Mouse (Mus musculus) embryonic facial prominence, embryonic 11.5 days (tissue): ENCODE data around the gene Pitpnc1. TPM values are rescaled to one million over a fixed set of nuclear protein-coding genes. Genes with fewer than 3 reads are reported as not detected.
A peak's percentile ranks its signal among the peaks of the same experiment; 100 is the strongest.

Experiments used
- ATAC-seq: fragments of 200-750 bp; cut with Nextera tagmentation; replicated peaks from 2 replicates; pipeline ENCODE4 v1.8.0; 2017; ENCODE audit warnings: low read depth; ENCODE audit not compliant: insufficient number of reproducible peaks, low FRiP score, low TSS enrichment
- DNase-seq: peaks from one replicate; pipeline ENCODE4 v3.0.0-alpha.2; 2015; ENCODE audit warnings: low spot score
- H3K27ac ChIP-seq: fragments of 300-500 bp; sonication (generic); replicated peaks from 2 replicates; pipeline ENCODE4 v1.5.1; 2014; ENCODE audit warnings: mild to moderate bottlenecking, low read depth, low read length, control low read depth
- H3K27me3 ChIP-seq: fragments of 300-500 bp; sonication (generic); 2 replicates; pipeline ENCODE4 v1.6.1; 2014; ENCODE audit warnings: mild to moderate bottlenecking, low read length, moderate library complexity, mixed read lengths; ENCODE audit not compliant: control insufficient read depth, insufficient read depth
- H3K36me3 ChIP-seq: fragments of 300-500 bp; sonication (generic); replicated peaks from 2 replicates; pipeline ENCODE4 v1.6.1; 2014; ENCODE audit warnings: low read depth, mild to moderate bottlenecking, low read length, moderate library complexity, mixed read lengths; ENCODE audit not compliant: control insufficient read depth, insufficient read depth
- H3K4me1 ChIP-seq: fragments of 300-500 bp; sonication (generic); 2 replicates; pipeline ENCODE4 v1.6.1; 2014; ENCODE audit warnings: low read length, mixed read lengths; ENCODE audit not compliant: control insufficient read depth, insufficient read depth
- H3K4me2 ChIP-seq: fragments of 300-500 bp; sonication (generic); 2 replicates; pipeline ENCODE4 v1.6.1; 2014; ENCODE audit warnings: low read depth, mild to moderate bottlenecking, control low read depth, low read length, moderate library complexity
- H3K4me3 ChIP-seq: fragments of 300-500 bp; sonication (generic); 2 replicates; pipeline ENCODE4 v1.5.1; 2014; ENCODE audit warnings: low read depth, low read length, control low read depth
- H3K9ac ChIP-seq: fragments of 300-500 bp; sonication (generic); replicated peaks from 2 replicates; pipeline ENCODE4 v1.6.1; 2014; ENCODE audit warnings: mild to moderate bottlenecking, control low read depth, low read length
- H3K9me3 ChIP-seq: fragments of 300-500 bp; sonication (generic); replicated peaks from 2 replicates; pipeline ENCODE4 v1.6.1; 2016; ENCODE audit warnings: mild to moderate bottlenecking, low read length, inconsistent platforms, mixed read lengths; ENCODE audit not compliant: control insufficient read depth
- WGBS: fragments of 180-500 bp; shearing (Covaris S2); extraction: QIAGEN DNeasy Blood & Tissue Kit; methylation state at CpG from one replicate; pipeline ENCODE4 v1.1.7; 2014; 5-methylcytosine and 5-hydroxymethylcytosine counted together
- polyA plus RNA-seq: library from polyadenylated mRNA; unstranded; fragments of >200 nt; fragmentation: Nextera tagmentation; extraction: Ambion mirVana; gene quantifications from 2 replicates; pipeline ENCODE4 v1.2.1, GENCODE M21; 2014

Pitpnc1 gene
- polyA plus RNA-seq, 1 experiment from 2014 or later, result 45.1 TPM

DNA sequence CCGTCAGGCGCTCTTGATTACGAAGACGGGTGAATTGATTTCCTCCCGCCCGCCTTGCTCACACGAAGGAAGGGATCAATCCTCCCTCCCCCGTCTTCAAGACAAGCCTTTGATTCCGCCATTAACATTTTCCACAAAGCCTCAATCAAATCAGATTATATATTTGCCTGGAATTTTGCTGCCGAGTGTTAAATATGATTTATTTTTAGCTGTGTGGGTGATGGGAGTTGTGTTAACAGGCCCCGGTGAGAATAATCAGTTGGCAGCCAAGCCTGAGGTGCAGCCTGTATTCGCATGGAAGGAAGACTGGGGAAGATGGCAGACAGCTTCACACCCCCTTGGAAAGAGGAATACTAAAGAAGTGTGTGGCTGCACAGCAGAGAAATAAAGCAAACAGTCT lies 46.3 kb downstream of the Pitpnc1 start:
- ATAC-seq (no peak), DNase-seq (no peak)
- Histone ChIP-seq H3K9me3 (no peaks in the 10 kb centered on the region), H3K36me3 (no peaks in the 10 kb centered on the region), H3K9ac (no peak overlapping the region), H3K27me3 (no peaks in the 10 kb centered on the region), H3K27ac (no peak overlapping the region), H3K4me3 (no peak overlapping the region), H3K4me1 (no peaks in the 10 kb centered on the region), H3K4me2 (no peak overlapping the region)
- WGBS, result 86% methylated on average over 12 of the region's 12 CpGs

DNA sequence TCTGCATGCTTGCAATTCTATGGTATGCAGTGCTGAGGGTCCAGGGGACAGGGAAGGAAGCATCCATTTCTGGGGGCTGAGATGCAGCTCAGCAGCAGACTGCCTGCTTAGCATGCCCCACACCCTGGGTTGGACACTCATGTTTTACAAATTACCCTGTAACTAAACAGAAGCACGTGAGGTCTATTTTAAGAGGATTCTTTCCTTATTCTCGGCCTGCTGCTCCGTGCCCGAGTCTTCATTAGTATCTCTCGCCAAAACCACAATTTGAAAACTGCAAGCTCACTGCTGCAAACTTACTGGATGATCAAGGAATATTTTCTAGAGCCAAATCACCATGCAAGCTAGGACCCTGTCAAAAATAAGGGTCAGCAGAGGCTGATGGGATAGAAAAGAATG lies 48.1 kb downstream of the Pitpnc1 start:
- Histone ChIP-seq H3K9me3 (no peaks in the 10 kb centered on the region), H3K4me1 (no peaks in the 10 kb centered on the region), H3K36me3 (no peaks in the 10 kb centered on the region), H3K4me2 (no peak overlapping the region), H3K27me3 (no peaks in the 10 kb centered on the region), H3K27ac (no peak overlapping the region), H3K9ac (no peak overlapping the region), H3K4me3 (no peak overlapping the region)
- 76% methylated on average over 5 of the region's 5 CpGs for WGBS
- DNase-seq, result no peak
- ATAC-seq, result no peak

DNA sequence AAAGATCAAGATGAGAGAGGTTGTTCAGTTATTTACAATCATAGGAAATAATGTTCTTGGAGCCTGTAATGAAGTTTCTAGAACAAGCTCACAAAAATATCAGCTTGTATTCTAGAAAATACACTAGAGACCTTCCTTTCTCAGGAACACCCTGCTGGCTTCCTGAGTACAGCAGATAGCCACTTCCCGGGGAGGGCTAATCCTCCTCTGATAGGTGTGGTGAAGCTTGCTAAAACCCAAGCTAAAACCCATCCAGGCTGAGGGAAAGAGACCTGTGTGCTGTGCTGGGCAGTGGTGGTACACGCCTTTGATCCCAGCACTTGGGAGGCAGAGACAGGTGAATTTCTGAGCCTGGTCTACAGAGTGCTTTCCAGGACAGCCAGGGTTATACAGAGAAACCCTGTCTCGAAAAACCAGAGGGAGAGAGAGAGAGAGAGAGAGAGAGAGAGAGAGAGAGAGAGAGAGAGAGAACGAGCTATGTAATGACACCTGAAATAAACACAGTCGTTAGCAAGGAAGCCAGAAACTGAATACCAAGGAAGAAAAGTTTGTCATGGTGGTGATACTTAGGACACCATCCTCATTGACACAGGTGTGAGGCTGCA lies 48.6 kb downstream of the Pitpnc1 start:
- no peak overlapping the region for H3K27ac ChIP-seq
- H3K27me3 ChIP-seq, result no peaks in the 10 kb centered on the region
- no peak overlapping the region for H3K4me2 ChIP-seq
- no peaks in the 10 kb centered on the region; the same call in 1 of the 2 replicates for H3K4me1 ChIP-seq
- DNase-seq, result no peak
- H3K36me3 ChIP-seq, result no peaks in the 10 kb centered on the region
- WGBS, result 55% methylated on average over 5 of the region's 5 CpGs
- no peaks in the 10 kb centered on the region for H3K9me3 ChIP-seq
- no peak overlapping the region for H3K9ac ChIP-seq
- no peak overlapping the region for H3K4me3 ChIP-seq
- no peak for ATAC-seq

DNA sequence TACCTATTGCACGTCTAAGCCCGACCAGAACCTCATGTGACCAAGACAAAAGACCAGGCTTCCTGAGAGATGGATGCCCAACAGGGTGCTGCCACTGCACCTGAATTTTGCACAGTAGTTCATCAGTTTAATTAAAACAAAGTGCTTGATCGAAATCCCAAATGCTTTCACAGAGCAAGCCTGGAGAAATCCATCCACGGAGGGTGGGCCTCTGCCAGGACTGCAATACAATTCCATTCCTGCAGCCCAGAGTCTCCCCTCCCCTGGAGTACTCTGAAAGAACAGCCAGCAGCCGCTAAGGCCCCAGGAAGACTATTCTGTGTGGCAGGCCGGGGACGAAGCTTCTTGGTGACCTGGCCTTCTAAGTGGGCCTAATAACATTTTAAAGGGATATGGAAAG lies 50.6 kb downstream of the Pitpnc1 start:
- Histone ChIP-seq H3K4me1 (no peaks in the 10 kb centered on the region; the same call in 1 of the 2 replicates), H3K27ac (no peak overlapping the region), H3K36me3 (no peaks in the 10 kb centered on the region), H3K4me3 (no peak overlapping the region), H3K9ac (no peak overlapping the region), H3K27me3 (no peaks in the 10 kb centered on the region), H3K9me3 (no peaks in the 10 kb centered on the region), H3K4me2 (no peak overlapping the region)
- ATAC-seq (no peak), DNase-seq (no peak)
- 47% methylated on average over 7 of the region's 7 CpGs for WGBS

DNA sequence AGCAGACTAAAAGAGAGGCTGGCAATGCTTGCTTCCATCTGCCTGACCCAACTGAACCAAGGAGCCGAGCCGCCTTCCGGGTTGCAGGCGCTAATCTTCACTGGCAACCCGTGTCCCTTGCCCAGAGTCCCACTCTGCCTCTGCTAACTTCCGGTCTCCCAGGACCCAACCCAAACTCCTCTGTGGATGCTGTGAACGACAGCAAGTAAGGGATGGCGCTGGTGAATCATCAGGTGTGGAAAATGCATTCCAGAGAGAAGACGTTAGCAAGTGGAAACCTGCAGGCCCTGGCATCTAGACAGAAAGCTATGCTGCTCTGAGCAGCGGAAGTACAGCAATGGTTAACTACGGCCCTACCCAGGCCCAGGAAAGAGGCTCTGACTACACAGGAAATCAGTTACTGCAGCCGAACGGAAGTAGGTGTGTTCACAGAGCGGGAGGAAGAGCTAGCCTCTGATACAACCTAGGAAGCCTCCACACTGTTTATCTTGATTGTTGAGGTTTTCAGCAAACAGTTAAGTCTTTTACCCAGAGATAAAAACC lies 53.4 kb downstream of the Pitpnc1 start:
- Histone ChIP-seq H3K9ac (no peak overlapping the region), H3K4me3 (no peak overlapping the region), H3K36me3 (no peaks in the 10 kb centered on the region), H3K27me3 (no peaks in the 10 kb centered on the region), H3K27ac (no peak overlapping the region; the same call in 1 of the 2 replicates), H3K4me2 (peak overlapping the region; percentile 4; the same call in 1 of the 2 replicates), H3K9me3 (no peaks in the 10 kb centered on the region), H3K4me1 (no peaks in the 10 kb centered on the region; the same call in 1 of the 2 replicates)
- no peak for ATAC-seq
- peak; percentile 35 for DNase-seq
- WGBS, result 41% methylated on average over 14 of the region's 14 CpGs

DNA sequence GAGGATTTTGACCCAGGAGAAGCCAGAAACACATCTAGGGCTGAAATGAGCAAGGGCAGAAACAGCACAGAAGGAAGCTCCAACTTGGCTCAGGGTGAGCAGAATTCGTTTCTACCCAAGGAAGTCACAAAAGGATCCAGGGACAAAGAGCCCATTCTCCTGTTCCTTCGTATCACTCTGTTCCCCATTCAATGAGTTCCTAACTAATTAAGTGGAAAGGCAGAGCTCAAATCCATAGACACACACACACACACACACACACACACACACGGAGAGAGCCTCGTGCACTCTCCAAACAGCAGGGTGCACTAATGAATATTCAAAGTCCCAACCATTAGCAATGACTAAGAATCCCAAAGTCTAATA lies 54.0 kb downstream of the Pitpnc1 start:
- peak; percentile 41 for DNase-seq

DNA sequence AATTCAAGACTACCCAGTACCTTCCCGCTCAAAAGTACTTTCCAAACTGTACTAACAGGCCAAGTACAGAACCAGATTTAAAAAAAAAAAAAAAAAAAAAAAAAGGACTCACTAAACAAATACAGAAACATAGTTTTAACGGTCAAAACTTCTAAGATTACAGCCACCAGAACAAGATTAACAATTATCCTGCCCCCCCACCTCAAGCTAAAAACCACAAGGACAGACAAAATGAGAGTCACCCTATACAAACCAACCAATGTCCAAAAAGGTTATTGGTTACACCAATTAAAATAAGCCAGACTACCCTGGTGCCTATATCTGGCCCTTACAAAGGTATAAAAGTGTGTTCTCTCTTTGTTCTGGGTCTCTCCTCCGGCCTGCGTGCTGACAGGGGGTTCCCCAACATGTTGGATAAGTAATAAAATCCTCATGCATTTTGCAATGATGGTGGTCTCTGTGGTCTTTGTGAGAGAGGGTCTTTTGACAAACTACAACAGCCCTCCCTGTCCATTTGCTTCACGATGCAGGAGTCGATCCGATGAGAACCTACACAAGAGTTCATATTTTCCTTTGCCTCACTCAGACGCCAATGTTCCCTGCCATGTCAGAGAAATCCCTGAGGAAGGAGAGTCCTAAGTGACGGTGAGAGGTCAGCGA lies 54.5 kb downstream of the Pitpnc1 start:
- H3K4me1 ChIP-seq, result no peaks in the 10 kb centered on the region; the same call in 1 of the 2 replicates
- H3K9ac ChIP-seq, result 0 out of 2 replicates have a peak overlapping the region, but pooled peaks have one; percentile 1

More for the DNA sequence above, 54.0 kb downstream of the Pitpnc1 start:
- H3K9me3 ChIP-seq, result no peaks in the 10 kb centered on the region
- no peaks in the 10 kb centered on the region for H3K27me3 ChIP-seq
- H3K27ac ChIP-seq, result peak overlapping the region; percentile 31; the same call in 1 of the 2 replicates
- WGBS, result 14% methylated on average over 4 of the region's 4 CpGs
- H3K4me1 ChIP-seq, result no peaks in the 10 kb centered on the region; the same call in 1 of the 2 replicates
- 0 out of 2 replicates have a peak overlapping the region, but pooled peaks have one; percentile 1 for H3K9ac ChIP-seq
- no peak overlapping the region for H3K4me3 ChIP-seq
- ATAC-seq, result no peak
- no peaks in the 10 kb centered on the region for H3K36me3 ChIP-seq
- H3K4me2 ChIP-seq, result no peak overlapping the region

More for the DNA sequence above, 54.5 kb downstream of the Pitpnc1 start:
- Histone ChIP-seq H3K4me3 (no peak overlapping the region), H3K36me3 (no peaks in the 10 kb centered on the region), H3K27ac (peak overlapping the region; percentile 31; the same call in 1 of the 2 replicates), H3K27me3 (no peaks in the 10 kb centered on the region), H3K9me3 (no peaks in the 10 kb centered on the region), H3K4me2 (no peak overlapping the region)
- WGBS, result 37% methylated on average over 10 of the region's 10 CpGs
- ATAC-seq (no peak), DNase-seq (no peak)
